Mouse (Mus musculus) megakaryocyte, embryonic 14.5 days (primary cell): Measurements from ENCODE around the gene Cldn3.

Experiments
- FLI1 ChIP-seq: IDR thresholded peaks from 2 replicates; pipeline ENCODE4 v1.6.1; 2012; ENCODE audit warnings: low read length, inconsistent platforms, mixed read lengths
- GATA1 ChIP-seq: IDR thresholded peaks from 3 replicates; pipeline ENCODE4 v1.6.1; 2012; ENCODE audit warnings: mixed read lengths, low read length, inconsistent platforms, borderline replicate concordance

DNA sequence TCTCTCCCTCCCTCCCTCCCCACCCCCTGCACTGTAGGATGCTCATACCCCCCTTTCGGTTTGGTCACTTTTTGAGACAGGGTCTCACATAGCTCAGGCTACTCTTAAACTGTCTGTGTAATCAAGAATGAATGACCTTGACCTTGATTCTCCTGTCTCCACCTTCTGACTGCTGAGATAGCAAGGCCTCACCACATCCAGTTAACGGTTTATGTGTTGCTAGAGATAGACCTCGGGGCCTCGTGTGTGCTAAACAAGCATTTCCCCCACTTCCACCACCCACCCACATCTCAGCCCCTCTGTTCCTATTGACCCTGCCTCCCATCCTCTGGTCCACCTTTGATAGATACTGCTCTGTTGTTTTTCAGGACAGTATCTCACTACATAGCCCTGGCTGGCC lies 8.2 kb upstream of the Cldn3 start:
- no peak for TF ChIP-seq FLI1
- no peak for TF ChIP-seq GATA1
